Mouse (Mus musculus): ENCODE measurements around the gene Sec31a.
"Not testable (repeated sequence)": the region's sequence is repeated elsewhere in the genome, so short reads cannot be mapped to it uniquely, and the experiment has no call there.

The Sec31a gene

DNA sequence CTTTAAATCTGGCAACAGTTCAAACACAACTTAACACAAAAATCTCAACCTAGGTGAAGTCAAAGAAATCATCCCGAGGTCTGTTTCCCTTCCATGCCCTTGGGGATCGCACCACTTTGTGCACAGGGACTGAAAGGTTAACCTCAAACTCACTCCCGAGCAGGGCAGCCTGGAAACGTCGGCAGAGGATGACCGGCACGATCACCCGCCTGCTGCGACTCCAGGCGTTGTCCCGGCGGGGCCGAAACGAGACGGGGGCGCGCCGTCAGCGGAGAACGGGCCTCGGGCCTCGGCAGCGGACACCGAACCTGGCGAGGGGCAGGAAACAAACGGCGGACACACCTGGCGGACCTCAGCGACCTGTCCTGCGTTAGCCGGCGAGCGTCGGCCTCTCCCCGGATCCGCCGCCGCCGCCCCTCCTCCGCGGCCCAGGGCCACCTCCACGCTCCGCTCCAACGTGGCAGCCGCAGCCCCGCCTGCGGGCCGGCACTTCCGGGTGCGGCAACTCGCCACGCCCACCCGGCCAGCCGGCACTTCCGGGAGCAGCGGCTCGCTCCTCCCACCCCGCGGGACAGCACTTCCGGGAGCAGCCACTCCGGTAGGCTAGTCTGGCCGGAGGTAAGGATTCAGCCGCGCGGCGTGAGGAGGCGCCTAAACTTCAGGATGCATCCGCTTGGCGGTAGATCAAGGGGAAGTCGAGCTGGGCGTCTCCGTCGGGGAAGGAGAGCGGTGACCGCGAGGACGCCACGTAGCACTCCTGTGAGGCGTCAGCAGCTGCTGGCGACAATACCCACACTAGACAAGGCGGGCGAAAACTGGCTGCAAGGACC, at the start of gene Sec31a:
Gene Sec31a (minus strand): TSS at position 474 of the 830 bp plus-strand sequence.
- DNase-seq (ENCODE audit: low spot score in 2 of 2) = peak; percentile 97 to 98

DNA sequence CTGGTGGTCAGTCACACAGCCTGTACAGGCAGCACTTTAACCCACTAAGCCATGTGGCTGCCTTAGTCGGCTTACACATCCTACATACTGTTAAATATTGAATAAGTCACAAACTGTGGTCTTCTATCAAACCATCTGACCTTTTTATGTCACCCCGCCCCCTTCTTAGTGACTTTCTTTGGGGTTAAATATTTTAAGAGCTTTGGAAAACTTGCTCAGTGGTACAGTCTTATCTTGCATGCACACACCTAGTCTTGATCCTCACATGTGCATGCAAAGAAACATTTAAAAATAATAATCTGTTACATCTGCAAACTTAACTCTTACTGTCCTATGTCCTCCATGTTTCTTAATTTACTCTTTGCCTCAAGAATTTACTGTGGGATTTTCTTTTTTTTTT, 46.3 kb upstream of the Sec31a start:
- no peak for DNase-seq (ENCODE audit: low spot score in 2 of 2)

GRCm38 (mm10) chr5:100461526-100461925, 45.5 kb upstream of the Sec31a start:
- no peak for DNase-seq (ENCODE audit: low spot score in 2 of 2)

DNA sequence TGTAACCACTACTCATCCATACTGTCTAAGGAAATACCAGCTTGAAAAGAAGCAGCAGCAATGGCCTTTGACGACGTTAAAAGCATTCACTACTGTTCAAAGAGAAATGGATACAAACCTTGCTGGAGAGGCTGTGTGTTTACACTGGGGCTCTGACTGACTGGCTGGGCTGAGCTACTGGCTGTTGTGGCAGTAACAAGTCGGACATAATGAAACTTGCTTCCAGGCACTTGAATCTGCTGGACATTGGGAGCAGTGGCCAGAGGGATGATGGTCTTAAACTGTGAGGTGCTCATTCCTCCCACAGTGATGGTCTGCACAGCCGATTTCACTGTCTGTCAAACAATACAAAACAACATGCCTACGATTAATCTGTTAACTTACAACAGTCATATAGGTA, 43.4 kb upstream of the Sec31a start:
- no peak for DNase-seq (ENCODE audit: low spot score in 2 of 2)

DNA sequence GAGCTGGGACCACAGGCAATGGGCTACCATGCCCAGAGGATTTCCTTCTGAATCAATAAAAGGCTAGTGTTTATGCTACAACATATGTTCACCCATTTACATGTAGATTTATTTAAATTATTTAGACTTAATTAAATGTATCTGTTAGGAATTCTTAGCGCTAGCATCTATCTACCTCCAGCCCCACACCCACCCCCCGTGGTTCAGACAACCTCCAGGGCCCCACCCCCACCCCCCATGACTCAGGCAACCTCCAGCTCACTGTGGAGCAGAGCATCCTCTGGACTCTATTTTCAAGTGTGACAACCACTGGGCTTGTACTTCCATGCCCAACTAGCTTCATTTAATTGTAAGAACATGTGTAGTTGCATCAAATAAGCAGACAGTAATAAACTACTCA, 35.8 kb upstream of the Sec31a start:
- DNase-seq (ENCODE audit: low spot score in 2 of 2) = no peak

GRCm38 (mm10) chr5:100438796-100439195, 22.8 kb upstream of the Sec31a start:
- no peak for DNase-seq (ENCODE audit: low spot score in 2 of 2)

- no peak for DNase-seq (ENCODE audit: low spot score in 2 of 2)
Observed at GRCm38 (mm10) chr5:100437917-100438316, 21.9 kb upstream of the Sec31a start.

DNA sequence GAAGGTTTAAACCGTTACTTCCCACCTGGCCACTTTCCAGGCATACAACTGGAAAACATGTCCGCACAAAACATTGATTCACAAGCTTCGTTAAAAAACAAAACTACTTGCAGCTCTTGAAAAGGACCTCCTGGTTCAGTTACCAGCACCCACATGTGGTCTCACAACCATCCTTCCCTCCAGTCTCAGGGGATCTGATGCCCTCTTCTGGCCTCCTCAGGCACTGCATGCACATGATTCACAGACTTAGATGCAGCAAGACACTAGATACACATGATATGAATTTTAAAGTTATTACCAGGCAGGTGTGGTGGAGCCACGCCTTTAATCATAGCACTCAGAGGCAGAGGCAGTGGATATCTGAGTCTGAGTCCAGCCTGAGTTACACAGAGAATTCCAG, 21.1 kb upstream of the Sec31a start:
- no peak for DNase-seq (ENCODE audit: low spot score in 2 of 2)

- DNase-seq (ENCODE audit: low spot score in 2 of 2) = no peak
Observed at GRCm38 (mm10) chr5:100430966-100431365, 14.9 kb upstream of the Sec31a start.

- no peak for DNase-seq (ENCODE audit: low spot score in 2 of 2)
Observed at GRCm38 (mm10) chr5:100430076-100430390, 14.0 kb upstream of the Sec31a start.

GRCm38 (mm10) chr5:100429344-100430075, 13.5 kb upstream of the Sec31a start:
- DNase-seq (ENCODE audit: low spot score in 2 of 2) = peak; percentile 88 to 95

DNA sequence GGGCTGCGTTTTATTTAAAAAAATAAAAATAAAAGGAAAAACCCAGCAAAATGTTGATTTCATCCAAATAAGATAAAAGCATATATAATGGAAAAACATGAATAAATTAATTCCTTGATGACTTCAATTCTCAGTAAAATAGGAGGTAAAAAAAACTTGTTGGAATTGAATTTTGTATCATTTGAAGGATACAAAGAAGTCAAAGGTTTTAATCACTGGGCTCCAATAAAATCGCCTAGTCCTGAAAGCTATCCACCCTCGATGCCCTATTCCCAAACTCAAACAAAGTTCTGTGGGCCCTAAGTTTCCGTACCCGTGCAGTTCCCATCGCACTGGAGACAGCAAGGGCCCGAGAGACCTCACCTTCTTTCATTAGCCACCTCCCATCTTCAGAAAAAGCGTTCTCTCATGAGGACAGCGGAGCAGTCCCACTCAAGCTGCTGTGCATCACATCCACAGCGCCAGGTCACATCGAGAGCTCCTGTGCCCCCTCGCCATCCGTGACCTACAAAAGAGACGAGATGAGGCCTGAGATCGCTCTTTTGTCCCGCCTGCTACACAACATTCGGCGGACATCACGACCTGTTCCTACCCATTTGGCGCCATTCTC, 12.8 kb upstream of the Sec31a start:
- DNase-seq (ENCODE audit: low spot score in 2 of 2) = no peak

- DNase-seq (ENCODE audit: low spot score in 2 of 2) = no peak
Observed at GRCm38 (mm10) chr5:100428031-100428733, 12.1 kb upstream of the Sec31a start.

DNA sequence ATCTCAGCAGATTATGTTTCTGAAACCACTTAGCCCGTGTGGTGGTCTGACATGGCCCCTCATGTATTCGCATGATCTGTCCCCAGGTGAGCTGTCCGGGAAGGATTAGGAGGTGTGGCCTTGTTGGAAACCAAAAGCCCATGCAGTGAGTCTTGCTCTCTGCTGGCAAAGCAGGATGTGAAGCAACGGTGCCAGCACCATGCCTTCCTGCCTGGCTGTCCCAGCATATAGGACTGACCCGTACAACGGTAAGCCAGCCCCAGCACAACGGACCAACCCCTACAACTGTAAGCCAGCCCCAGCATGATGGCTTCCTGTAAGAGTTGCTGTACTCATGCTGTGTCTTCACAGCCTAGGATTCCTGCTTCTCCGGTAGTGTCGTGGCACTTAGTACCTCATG, 11.2 kb upstream of the Sec31a start:
- DNase-seq (ENCODE audit: low spot score in 2 of 2) = no peak

DNA sequence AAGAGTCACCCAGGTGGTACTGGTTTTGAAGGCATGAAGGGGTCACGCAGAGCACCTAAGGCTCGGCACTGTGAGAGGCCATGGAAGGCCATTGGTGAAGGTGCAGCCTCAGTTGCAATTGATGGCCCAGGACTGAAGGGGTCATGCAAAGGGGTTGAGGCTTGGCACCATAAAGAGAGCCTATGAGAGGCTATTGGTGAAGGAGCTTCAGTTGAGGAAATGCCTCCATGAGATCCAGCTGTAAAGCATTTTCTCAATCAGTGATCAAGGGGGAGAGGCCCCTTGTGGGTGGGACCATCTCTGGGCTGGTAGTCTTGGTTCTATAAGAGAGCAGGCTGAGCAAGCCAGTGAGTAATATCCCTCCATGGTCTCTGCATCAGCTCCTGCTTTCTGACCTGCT, 9.8 kb upstream of the Sec31a start:
- not testable (repeated sequence) for DNase-seq (ENCODE audit: low spot score in 2 of 2)

DNA sequence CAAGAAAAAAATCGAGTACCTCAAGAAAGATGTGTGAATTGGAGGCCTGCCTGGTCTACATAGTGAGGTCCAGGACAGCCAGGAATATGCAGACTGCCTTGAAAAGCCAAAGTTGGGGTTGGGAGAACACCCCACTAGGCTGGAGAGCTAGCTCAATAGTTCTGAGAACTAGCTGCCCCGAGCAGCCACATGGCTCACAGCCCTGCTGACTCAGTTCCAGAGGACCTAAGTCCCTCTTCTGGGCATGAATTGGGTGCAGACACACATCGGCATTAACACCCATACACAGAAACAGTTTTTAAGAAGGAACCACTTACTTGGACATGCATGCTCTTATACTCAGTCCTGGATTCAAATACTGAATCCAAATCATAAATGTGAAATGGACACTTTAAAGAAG, 8.2 kb upstream of the Sec31a start:
- no peak for DNase-seq (ENCODE audit: low spot score in 2 of 2)

DNA sequence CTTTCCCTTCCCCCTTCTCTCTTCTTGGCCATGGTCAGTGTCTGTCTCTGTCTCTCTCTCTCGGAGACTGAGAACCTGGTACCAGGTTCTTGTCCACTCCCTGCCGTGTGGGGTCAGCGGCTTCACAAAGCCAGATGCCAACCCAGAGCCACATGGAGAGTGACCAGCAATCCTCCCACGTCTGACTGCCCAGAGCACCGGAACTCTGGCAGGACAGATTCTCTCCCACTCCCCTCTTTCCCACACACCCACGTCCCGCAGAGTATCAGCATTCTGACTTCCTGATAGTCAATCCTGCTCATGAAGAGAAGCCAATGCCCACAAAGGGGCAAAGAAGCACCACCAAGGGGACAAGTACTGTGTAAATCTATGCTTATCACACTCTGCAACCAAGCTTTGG, 7.6 kb upstream of the Sec31a start:
- no peak for DNase-seq (ENCODE audit: low spot score in 2 of 2)

- DNase-seq (ENCODE audit: low spot score in 2 of 2) = no peak
Observed at GRCm38 (mm10) chr5:100418861-100419260, 2.8 kb upstream of the Sec31a start.

GRCm38 (mm10) chr5:100418077-100418476, 2.0 kb upstream of the Sec31a start:
- DNase-seq (ENCODE audit: low spot score in 2 of 2) = no peak

GRCm38 (mm10) chr5:100414474-100415196, 1.4 kb downstream of the Sec31a start:
- DNase-seq (ENCODE audit: low spot score in 2 of 2) = no peak

DNA sequence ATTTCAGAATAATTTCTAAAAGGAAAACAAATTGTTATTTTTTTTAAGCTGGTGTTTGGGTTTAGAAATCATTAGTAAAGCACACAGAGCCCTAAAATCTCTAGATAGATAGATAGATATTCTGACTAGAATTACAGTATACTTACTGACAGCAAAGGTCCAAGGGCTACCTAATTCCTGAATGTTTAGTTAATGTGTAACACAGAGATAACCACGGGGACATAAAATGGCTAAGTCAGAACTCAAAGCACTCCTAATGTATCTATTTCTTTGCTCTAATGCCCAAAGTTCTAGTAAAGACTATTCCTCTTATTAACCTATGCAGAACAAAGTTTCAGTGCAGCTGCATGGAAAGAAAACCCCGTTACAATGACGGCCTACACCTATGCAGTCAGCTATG, 3.1 kb downstream of the Sec31a start:
- DNase-seq (ENCODE audit: low spot score in 2 of 2) = no peak

DNA sequence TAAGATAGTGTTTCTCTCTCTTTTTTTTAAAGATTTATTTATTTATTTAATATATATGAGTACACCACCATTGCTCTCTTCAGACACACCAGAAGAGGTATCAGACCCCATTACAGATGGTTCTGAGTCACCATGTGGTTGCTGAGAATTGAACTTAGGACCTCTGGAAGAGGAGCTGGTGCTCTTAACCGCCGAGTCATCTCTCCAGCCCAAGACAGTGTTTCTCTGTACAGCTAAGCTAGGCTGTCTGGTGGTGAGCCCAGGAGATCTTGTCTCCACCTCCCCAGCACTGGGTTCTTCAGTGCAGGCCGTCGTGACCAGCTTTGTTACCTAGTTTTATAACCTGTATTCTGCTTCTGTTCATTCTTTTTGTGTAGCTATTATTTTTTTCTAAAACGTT, 5.8 kb downstream of the Sec31a start:
- DNase-seq (ENCODE audit: low spot score in 2 of 2) = no peak
